Comparison of ENCODE assay signal across 16 mouse cellular contexts in genomic region chr1:82536515-82537174, GRCm38 (mm10). TPM values are rescaled to one million over a fixed set of nuclear protein-coding genes. Genes with fewer than 3 reads are reported as not detected.
DNase-seq lines count a peak whose midpoint lies in the region; ATAC-seq lines count a peak whose summit lies in the region.
"Had no signal": no experiment of that assay in that cellular context is flagged by ENCODE, and none has a peak within 500 bp of the region (broad histone marks: within the 10 kb centered on the region; RNA-seq: fewer than 3 reads in every experiment).

No protein-coding gene starts in this region.

- H3K4me2 ChIP-seq in hindbrain, embryonic 11.5 days (replicated peaks; ENCODE audit: low read depth, low read length), result no peak overlapping the region
- H3K4me2 ChIP-seq in hindbrain, embryonic 16.5 days (ENCODE audit: low read length), result no peak overlapping the region
- no peak overlapping the region for H3K4me2 ChIP-seq in neural tube, embryonic 12.5 days (replicated peaks)
- H3K4me2 ChIP-seq in neural tube, embryonic 15.5 days, result no peak overlapping the region
- H3K4me2 ChIP-seq in hindbrain, embryonic 14.5 days (replicated peaks), result no peak overlapping the region
- H3K4me2 ChIP-seq in liver, embryonic 11.5 days, result no peak overlapping the region
- H3K4me2 ChIP-seq: embryonic facial prominence, embryonic 15.5 days; kidney, embryonic 15.5 days; limb, embryonic 12.5 days had no signal

- ATAC-seq in hindbrain, embryonic 11.5 days (ENCODE audit: low FRiP score), result peak; percentile 91
- ATAC-seq in hindbrain, embryonic 16.5 days, result no peak
- ATAC-seq in neural tube, embryonic 12.5 days (ENCODE audit: low FRiP score, low read depth), result peak; percentile 57
- ATAC-seq in neural tube, embryonic 15.5 days (ENCODE audit: low FRiP score), result no peak
- ATAC-seq in hindbrain, embryonic 14.5 days (ENCODE audit: low FRiP score), result peak; percentile 71; the same call in 1 of the 2 replicates
- ATAC-seq in liver, embryonic 11.5 days (replicated peaks; ENCODE audit: low FRiP score), result no peak

- H3K4me3 ChIP-seq in hindbrain, embryonic 11.5 days (ENCODE audit: low read depth, low read length), result no peak overlapping the region
- no peak overlapping the region for H3K4me3 ChIP-seq in hindbrain, embryonic 16.5 days (ENCODE audit: low read length)
- H3K4me3 ChIP-seq in neural tube, embryonic 12.5 days, result no peak overlapping the region
- H3K4me3 ChIP-seq in neural tube, embryonic 15.5 days (replicated peaks), result no peak overlapping the region
- H3K4me3 ChIP-seq in hindbrain, embryonic 14.5 days (replicated peaks; ENCODE audit: low read length), result no peak overlapping the region
- H3K4me3 ChIP-seq in liver, embryonic 11.5 days (ENCODE audit: low read depth, low read length), result no peak overlapping the region
- H3K4me3 ChIP-seq: embryonic facial prominence, embryonic 15.5 days; heart, adult 2 months; kidney, embryonic 15.5 days; limb, embryonic 12.5 days had no signal

- H3K9me3 ChIP-seq in hindbrain, embryonic 11.5 days (ENCODE audit: control insufficient read depth, low read length), result no peaks in the 10 kb centered on the region
- no peaks in the 10 kb centered on the region for H3K9me3 ChIP-seq in hindbrain, embryonic 16.5 days (ENCODE audit: control insufficient read depth, low read length)
- H3K9me3 ChIP-seq in neural tube, embryonic 12.5 days, result no peaks in the 10 kb centered on the region
- no peaks in the 10 kb centered on the region for H3K9me3 ChIP-seq in neural tube, embryonic 15.5 days (replicated peaks)
- H3K9me3 ChIP-seq in hindbrain, embryonic 14.5 days (ENCODE audit: control insufficient read depth, low read length), result no peaks in the 10 kb centered on the region
- H3K9me3 ChIP-seq in liver, embryonic 11.5 days (ENCODE audit: control insufficient read depth, low read length), result no peaks in the 10 kb centered on the region
- H3K9me3 ChIP-seq: embryonic facial prominence, embryonic 15.5 days; kidney, embryonic 15.5 days; limb, embryonic 12.5 days had no signal

- DNase-seq in hindbrain, embryonic 11.5 days (ENCODE audit: low spot score), result no peak
- no peak for DNase-seq in hindbrain, embryonic 14.5 days (ENCODE audit: low spot score)
- no peak for DNase-seq in liver, embryonic 11.5 days (ENCODE audit: low spot score)
- DNase-seq in spleen, postnatal 4 days (ENCODE audit: low spot score in 2 of 2), result no peak
- DNase-seq: adrenal gland, postnatal 25 days; cerebellum, adult 9-11 months; embryo, embryonic 11 days; gastrocnemius, postnatal 10 days; heart, adult 2 months had no signal

- H3K36me3 ChIP-seq in hindbrain, embryonic 11.5 days (ENCODE audit: control insufficient read depth, insufficient read depth, low read length), result no peaks in the 10 kb centered on the region
- H3K36me3 ChIP-seq in hindbrain, embryonic 16.5 days (ENCODE audit: control insufficient read depth, insufficient read depth, low read length), result no peaks in the 10 kb centered on the region
- no peaks in the 10 kb centered on the region for H3K36me3 ChIP-seq in neural tube, embryonic 12.5 days
- no peaks in the 10 kb centered on the region for H3K36me3 ChIP-seq in neural tube, embryonic 15.5 days
- H3K36me3 ChIP-seq in hindbrain, embryonic 14.5 days (replicated peaks; ENCODE audit: control insufficient read depth, insufficient read depth), result no peaks in the 10 kb centered on the region
- H3K36me3 ChIP-seq in liver, embryonic 11.5 days (ENCODE audit: control insufficient read depth, insufficient read depth, low read length), result no peaks in the 10 kb centered on the region
- H3K36me3 ChIP-seq: embryonic facial prominence, embryonic 15.5 days; kidney, embryonic 15.5 days; limb, embryonic 12.5 days had no signal

- no peak overlapping the region for H3K27ac ChIP-seq in hindbrain, embryonic 11.5 days (ENCODE audit: low read depth, low read length)
- no peak overlapping the region for H3K27ac ChIP-seq in hindbrain, embryonic 16.5 days (ENCODE audit: low read depth, low read length)
- H3K27ac ChIP-seq in neural tube, embryonic 12.5 days, result no peak overlapping the region
- H3K27ac ChIP-seq in neural tube, embryonic 15.5 days (replicated peaks), result no peak overlapping the region
- H3K27ac ChIP-seq in hindbrain, embryonic 14.5 days, result no peak overlapping the region
- no peak overlapping the region for H3K27ac ChIP-seq in liver, embryonic 11.5 days (ENCODE audit: low read depth, low read length)
- H3K27ac ChIP-seq: embryonic facial prominence, embryonic 15.5 days; heart, adult 2 months; kidney, embryonic 15.5 days; limb, embryonic 12.5 days; liver, embryonic 14.5 days had no signal

- no peaks in the 10 kb centered on the region for H3K27me3 ChIP-seq in hindbrain, embryonic 11.5 days (ENCODE audit: control insufficient read depth, insufficient read depth, low read length)
- no peaks in the 10 kb centered on the region for H3K27me3 ChIP-seq in hindbrain, embryonic 16.5 days (replicated peaks; ENCODE audit: control insufficient read depth, insufficient read depth, low read length)
- no peaks in the 10 kb centered on the region for H3K27me3 ChIP-seq in neural tube, embryonic 12.5 days (replicated peaks)
- H3K27me3 ChIP-seq in neural tube, embryonic 15.5 days (replicated peaks), result no peaks in the 10 kb centered on the region
- no peaks in the 10 kb centered on the region for H3K27me3 ChIP-seq in hindbrain, embryonic 14.5 days (ENCODE audit: control insufficient read depth, insufficient read depth, low read length)
- no peaks in the 10 kb centered on the region for H3K27me3 ChIP-seq in liver, embryonic 11.5 days (replicated peaks; ENCODE audit: control insufficient read depth, insufficient read depth, low read length)
- H3K27me3 ChIP-seq: embryonic facial prominence, embryonic 15.5 days; kidney, embryonic 15.5 days; limb, embryonic 12.5 days had no signal

- 54% methylated on average over 6 of the region's 6 CpGs for WGBS in hindbrain, embryonic 11.5 days
- WGBS in hindbrain, embryonic 16.5 days, result 30% methylated on average over 6 of the region's 6 CpGs
- 46% methylated on average over 6 of the region's 6 CpGs for WGBS in neural tube, embryonic 12.5 days
- WGBS in neural tube, embryonic 15.5 days, result 30% methylated on average over 6 of the region's 6 CpGs
- 36% methylated on average over 6 of the region's 6 CpGs for WGBS in hindbrain, embryonic 14.5 days
- WGBS in liver, embryonic 11.5 days, result 74% methylated on average over 6 of the region's 6 CpGs

- no peaks in the 10 kb centered on the region for H3K4me1 ChIP-seq in hindbrain, embryonic 11.5 days (replicated peaks; ENCODE audit: control insufficient read depth, insufficient read depth, low read length)
- no peaks in the 10 kb centered on the region for H3K4me1 ChIP-seq in hindbrain, embryonic 16.5 days (ENCODE audit: control insufficient read depth, insufficient read depth, low read depth, low read length)
- H3K4me1 ChIP-seq in neural tube, embryonic 12.5 days, result peaks cover 7% of the 10 kb centered on the region; the same call in 1 of the 2 replicates
- H3K4me1 ChIP-seq in neural tube, embryonic 15.5 days, result no peaks in the 10 kb centered on the region
- no peaks in the 10 kb centered on the region for H3K4me1 ChIP-seq in hindbrain, embryonic 14.5 days (replicated peaks; ENCODE audit: control insufficient read depth, insufficient read depth, low read length)
- no peaks in the 10 kb centered on the region for H3K4me1 ChIP-seq in liver, embryonic 11.5 days (replicated peaks; ENCODE audit: control insufficient read depth, insufficient read depth, low read length)
- H3K4me1 ChIP-seq: embryonic facial prominence, embryonic 15.5 days; limb, embryonic 12.5 days had no signal

- no peak overlapping the region for H3K9ac ChIP-seq in hindbrain, embryonic 11.5 days (ENCODE audit: low read depth, low read length)
- no peak overlapping the region for H3K9ac ChIP-seq in hindbrain, embryonic 16.5 days (ENCODE audit: low read depth, low read length)
- no peak overlapping the region for H3K9ac ChIP-seq in neural tube, embryonic 12.5 days
- H3K9ac ChIP-seq in neural tube, embryonic 15.5 days (replicated peaks), result no peak overlapping the region
- no peak overlapping the region for H3K9ac ChIP-seq in hindbrain, embryonic 14.5 days
- no peak overlapping the region for H3K9ac ChIP-seq in liver, embryonic 11.5 days (ENCODE audit: low read depth, low read length)
- H3K9ac ChIP-seq: embryonic facial prominence, embryonic 15.5 days; kidney, embryonic 15.5 days; limb, embryonic 12.5 days; liver, embryonic 14.5 days had no signal

RNA-seq across cellular contexts. Expression of gene Col4a4, which starts 50.0 kb away (rescaled TPM):
- polyA plus RNA-seq in hindbrain, embryonic 11.5 days (2014; fragmentation: Nextera tagmentation; extraction: Ambion mirVana), result 0.15 TPM in 2 replicates
- polyA plus RNA-seq in hindbrain, embryonic 16.5 days (2015; fragmentation: Nextera tagmentation; extraction: Ambion mirVana), result 0.25 and 0.41 TPM in 2 replicates
- polyA plus RNA-seq in neural tube, embryonic 12.5 days (2016; fragmentation: Nextera tagmentation; extraction: Ambion mirVana), result 0.10 and 0.14 TPM in 2 replicates
- polyA plus RNA-seq in neural tube, embryonic 15.5 days (2015; fragmentation: Nextera tagmentation; extraction: Ambion mirVana), result 0.14 and 0.31 TPM in 2 replicates
- 0.25 TPM in 2 replicates for polyA plus RNA-seq in hindbrain, embryonic 14.5 days (2014; fragmentation: Nextera tagmentation; extraction: Ambion mirVana)
- 0.05 and 0.15 TPM in 2 replicates for polyA plus RNA-seq in liver, embryonic 11.5 days (2014; fragmentation: Nextera tagmentation; extraction: Ambion mirVana)

RNA-seq across cellular contexts. Expression of gene Col4a3, which starts 50.1 kb away (rescaled TPM):
- 0.09 and 0.15 TPM in 2 replicates for polyA plus RNA-seq in hindbrain, embryonic 11.5 days (2014; fragmentation: Nextera tagmentation; extraction: Ambion mirVana)
- polyA plus RNA-seq in hindbrain, embryonic 16.5 days (2015; fragmentation: Nextera tagmentation; extraction: Ambion mirVana), result 0.46 and 0.60 TPM in 2 replicates
- 0.23 and 0.24 TPM in 2 replicates for polyA plus RNA-seq in neural tube, embryonic 12.5 days (2016; fragmentation: Nextera tagmentation; extraction: Ambion mirVana)
- polyA plus RNA-seq in neural tube, embryonic 15.5 days (2015; fragmentation: Nextera tagmentation; extraction: Ambion mirVana), result 0.18 and 0.33 TPM in 2 replicates
- polyA plus RNA-seq in hindbrain, embryonic 14.5 days (2014; fragmentation: Nextera tagmentation; extraction: Ambion mirVana), result 0.33 and 0.48 TPM in 2 replicates
- 0.14 and 0.22 TPM in 2 replicates for polyA plus RNA-seq in liver, embryonic 11.5 days (2014; fragmentation: Nextera tagmentation; extraction: Ambion mirVana)

Comparison
In these comparisons a context has a peak if more than half of its experiments do, and no peak if none do; other contexts are left out.
1. ATAC-seq: peak in hindbrain, embryonic 11.5 days (single experiment), neural tube, embryonic 12.5 days (single experiment) and hindbrain, embryonic 14.5 days (single experiment); none in hindbrain, embryonic 16.5 days (single experiment), neural tube, embryonic 15.5 days (single experiment) and liver, embryonic 11.5 days (single experiment).